Mouse (Mus musculus): ENCODE data around the gene Flot2. TPM values are rescaled to one million over a fixed set of nuclear protein-coding genes. Genes with fewer than 3 reads are reported as not detected.

Gene Flot2
- polyA plus RNA-seq, 2 experiments from 2014 or later = 23.2 to 28.6 TPM

- ATAC-seq = no peak
Observed at GRCm38 (mm10) chr11:78065906-78066305, 28.2 kb downstream of the Flot2 start.

- no peak for ATAC-seq
Observed at GRCm38 (mm10) chr11:78066641-78067040, 28.9 kb downstream of the Flot2 start.

GRCm38 (mm10) chr11:78067566-78067965, 29.8 kb downstream of the Flot2 start:
- ATAC-seq = no peak

GRCm38 (mm10) chr11:78069130-78069529, 31.4 kb downstream of the Flot2 start:
- no peak for ATAC-seq

GRCm38 (mm10) chr11:78069646-78070045, 31.9 kb downstream of the Flot2 start:
- ATAC-seq = no peak

- ATAC-seq = no peak
Observed at GRCm38 (mm10) chr11:78071938-78072337, 34.2 kb downstream of the Flot2 start.

- no peak for ATAC-seq
Observed at GRCm38 (mm10) chr11:78072425-78073130, 34.8 kb downstream of the Flot2 start.

- ATAC-seq = no peak
Observed at GRCm38 (mm10) chr11:78073577-78074276, 36.0 kb downstream of the Flot2 start.

GRCm38 (mm10) chr11:78074277-78074652, 36.5 kb downstream of the Flot2 start:
- ATAC-seq = no peak

- no peak for ATAC-seq
Observed at GRCm38 (mm10) chr11:78074666-78075065, 36.9 kb downstream of the Flot2 start.

GRCm38 (mm10) chr11:78079961-78080921, 42.5 kb downstream of the Flot2 start, which contains the start of gene Eral1:
Gene Eral1, minus strand, starts transcription at chr11:78080383.
- ATAC-seq = peak; percentile 95

- no peak for ATAC-seq
Observed at GRCm38 (mm10) chr11:78083595-78083994, 45.9 kb downstream of the Flot2 start.

GRCm38 (mm10) chr11:78086925-78087479, 49.3 kb downstream of the Flot2 start:
- no peak for ATAC-seq

GRCm38 (mm10) chr11:78087756-78088281, 50.1 kb downstream of the Flot2 start:
- ATAC-seq = no peak

- ATAC-seq = no peak
Observed at GRCm38 (mm10) chr11:78094137-78094503, 56.4 kb downstream of the Flot2 start.

- peak; percentile 78 for ATAC-seq
Observed at GRCm38 (mm10) chr11:78094504-78095143, 56.9 kb downstream of the Flot2 start, which contains the start of gene Fam222b. Gene Fam222b, plus strand, starts transcription at chr11:78094660.

- no peak for ATAC-seq
Observed at GRCm38 (mm10) chr11:78095144-78095516, 57.4 kb downstream of the Flot2 start.

- ATAC-seq = no peak
Observed at GRCm38 (mm10) chr11:78097077-78097476, 59.3 kb downstream of the Flot2 start.

GRCm38 (mm10) chr11:78100746-78101145, 63.0 kb downstream of the Flot2 start:
- ATAC-seq = no peak

- no peak for ATAC-seq
Observed at GRCm38 (mm10) chr11:78102142-78102541, 64.4 kb downstream of the Flot2 start.

- ATAC-seq = no peak
Observed at GRCm38 (mm10) chr11:78102958-78103747, 65.4 kb downstream of the Flot2 start.

All from activated CD4-positive, CD25-positive, alpha-beta regulatory T cell, adult 4 months (primary cell).